Mouse (Mus musculus) adrenal gland, adult 18-20 months (tissue): ENCODE results near the gene Krt2. TPM values are rescaled to one million over a fixed set of nuclear protein-coding genes. Genes with fewer than 3 reads are reported as not detected.
A peak's percentile ranks its signal among the peaks of the same experiment; 100 is the strongest.

Experiments
- DNase-seq, 2 experiments: peaks; one replicate each; pipeline ENCODE4 v3.0.0; 2021 to 2022; ENCODE audit warnings: low spot score in 2 of 2
- long read RNA-seq, 2 experiments: library from polyadenylated mRNA; stranded (forward); transcript quantifications; one replicate each; pipeline ENCODE4 v2.0.0; 2021
- total RNA-seq, 2 experiments: library from RNA; stranded (reverse); gene quantifications; 1 replicate in 1 of 2; 2 replicates in 1 of 2; pipeline ENCODE4 v1.2.3; 2021

Krt2 gene
- total RNA-seq: not detected
- long read RNA-seq, experiment 1: 0 reads
- long read RNA-seq, experiment 2: 0 reads

DNA sequence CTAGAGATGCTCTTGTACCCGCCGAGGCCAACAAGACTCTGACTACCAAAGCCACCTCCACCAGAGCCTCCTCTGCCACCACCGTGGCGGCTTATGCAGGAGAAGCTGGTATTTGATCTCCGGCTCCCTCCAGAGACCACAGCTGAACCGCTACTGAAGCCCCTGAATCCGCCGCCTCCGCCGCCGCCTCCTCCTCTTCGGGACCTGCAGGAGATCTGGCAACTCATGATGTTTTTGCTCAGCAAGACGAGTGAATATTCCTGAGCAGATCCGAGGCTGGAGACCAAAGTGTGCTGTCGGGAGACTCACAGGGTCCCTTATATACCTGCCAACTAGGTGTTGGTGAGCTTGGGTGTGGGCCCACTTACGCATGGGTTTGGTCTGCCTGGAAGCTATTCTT, at the start of gene Krt2:
Gene Krt2, minus strand, starts transcription at position 295 of the 400 bp plus-strand sequence.
- no peak for DNase-seq

DNA sequence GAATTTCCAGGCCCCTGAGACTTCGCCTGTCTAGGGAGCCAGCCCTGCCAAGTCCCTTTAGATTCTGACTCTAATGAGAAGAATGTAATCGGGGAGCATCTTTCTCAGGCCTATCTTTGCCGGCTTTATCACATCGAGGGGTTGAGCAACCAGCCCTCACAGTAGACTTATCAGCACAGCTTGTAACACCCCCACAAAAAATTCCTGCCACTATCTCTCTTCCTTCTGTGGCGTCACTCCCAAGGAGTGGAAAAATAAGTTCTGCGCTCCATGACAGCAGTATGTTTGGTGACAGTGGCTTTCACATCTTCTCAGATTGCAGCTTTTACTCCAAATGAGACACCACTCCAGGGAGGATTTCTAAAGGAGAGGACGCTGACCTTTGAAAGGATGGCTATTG, 48.8 kb upstream of the Krt2 start:
- no peak for DNase-seq

DNA sequence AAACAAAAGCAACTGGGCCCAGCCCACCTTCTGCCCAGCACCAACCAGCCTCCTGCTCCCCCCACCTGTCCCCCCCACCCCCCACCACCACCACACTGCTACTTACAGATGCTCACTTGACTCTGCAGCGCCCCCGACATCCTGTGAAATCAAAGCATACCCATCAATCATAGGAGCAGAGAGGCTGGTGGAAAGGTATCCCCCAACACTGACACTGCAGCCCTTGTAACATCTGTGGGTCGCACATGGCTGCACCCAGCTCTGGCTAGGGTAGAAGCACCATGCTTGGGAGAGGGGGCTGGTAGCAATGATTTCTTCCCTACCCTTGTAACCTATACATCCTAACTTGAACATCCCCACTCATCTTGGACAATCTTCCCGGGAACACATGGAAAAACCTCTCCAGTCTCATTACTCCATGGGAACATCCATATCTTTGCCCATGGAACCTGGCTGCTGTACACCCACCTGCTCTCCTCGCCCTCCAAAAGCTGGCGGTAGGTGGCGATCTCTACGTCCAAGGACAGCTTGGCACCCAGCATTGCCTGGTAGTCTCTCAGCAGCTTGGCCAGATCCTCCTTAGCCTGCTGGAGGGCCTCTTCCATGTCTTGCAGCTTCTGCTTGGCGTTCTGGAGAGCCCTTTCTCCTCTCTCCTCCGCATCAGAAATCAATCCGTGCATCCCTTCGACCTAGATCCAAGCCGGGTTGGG, 42.6 kb upstream of the Krt2 start:
- DNase-seq: no peak

DNA sequence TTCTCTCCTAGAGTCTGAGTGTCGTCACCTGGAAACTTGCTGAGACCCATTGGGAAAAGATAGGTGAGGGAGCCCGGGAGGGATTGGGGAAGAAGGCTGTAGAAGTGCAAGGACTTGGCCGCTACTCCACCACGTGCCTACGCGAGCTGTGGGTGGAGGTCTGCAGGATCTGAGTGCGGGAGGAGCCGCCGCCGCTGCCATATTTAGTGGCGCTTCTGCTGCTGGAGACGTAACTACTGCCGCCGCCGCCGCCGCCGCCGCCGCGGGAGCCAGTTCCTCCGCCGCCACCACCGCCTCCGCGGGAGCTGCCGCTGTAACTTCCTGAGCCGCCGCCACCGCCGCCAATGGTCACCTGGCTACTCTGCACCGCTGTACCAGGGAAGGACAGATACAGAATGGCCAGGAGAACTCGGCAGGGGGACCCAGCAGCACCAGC, 41.8 kb upstream of the Krt2 start:
- peak; percentile 42 for DNase-seq

DNA sequence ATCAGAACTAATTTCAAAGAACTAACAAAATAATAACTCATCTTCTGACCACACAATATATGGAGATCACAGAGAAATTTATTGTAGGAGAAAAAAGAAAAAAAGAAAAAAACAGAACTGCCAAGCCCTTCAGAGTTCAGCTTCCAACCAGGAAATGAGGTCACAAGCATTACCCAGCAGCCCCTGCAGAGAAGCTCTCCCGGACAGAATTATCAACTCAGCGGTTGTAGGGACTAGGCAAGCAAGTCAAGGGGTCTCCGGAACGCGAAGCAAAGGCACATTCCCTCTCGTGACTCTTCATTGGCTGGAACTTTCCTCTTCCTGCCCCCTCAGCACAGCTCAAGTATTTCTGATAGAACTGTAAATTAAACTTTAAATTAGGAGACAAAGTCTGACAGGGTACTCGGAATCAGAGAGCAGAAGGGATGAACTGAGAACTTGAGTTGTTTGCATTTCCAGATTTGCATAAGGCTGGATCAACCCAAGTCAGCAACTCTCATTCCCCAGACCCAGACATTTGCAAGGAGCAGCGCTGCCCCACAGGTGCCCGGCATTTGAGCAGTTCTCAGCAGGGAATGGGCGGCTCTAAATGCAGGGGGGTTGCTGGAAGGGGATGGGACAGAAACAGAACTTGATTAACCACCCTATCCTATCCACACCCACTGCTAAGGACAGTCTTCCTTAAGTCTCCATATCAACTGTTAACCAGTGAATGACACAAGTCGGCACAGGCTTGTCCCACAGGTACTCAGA, 40.9 kb upstream of the Krt2 start:
- DNase-seq: no peak

DNA sequence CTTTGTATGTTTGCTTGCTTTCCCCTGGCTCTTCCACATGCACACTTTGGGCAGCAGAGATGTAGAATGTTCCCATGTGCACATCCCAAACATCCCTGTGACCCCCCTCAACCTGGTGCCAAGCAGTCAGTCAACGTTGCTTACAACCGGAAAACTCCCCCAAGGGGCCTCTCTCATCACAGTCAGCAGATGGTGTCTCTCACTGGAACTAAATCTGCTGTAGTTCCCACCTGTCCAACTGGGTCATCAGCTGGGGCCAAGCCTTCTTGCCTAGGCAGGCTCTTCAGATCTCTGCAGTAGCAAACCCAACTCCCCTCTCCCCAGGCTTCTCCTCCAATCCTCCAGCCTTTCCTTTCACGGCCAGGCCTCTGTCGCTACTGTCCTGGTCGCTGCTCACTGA, 38.7 kb upstream of the Krt2 start:
- no peak for DNase-seq

DNA sequence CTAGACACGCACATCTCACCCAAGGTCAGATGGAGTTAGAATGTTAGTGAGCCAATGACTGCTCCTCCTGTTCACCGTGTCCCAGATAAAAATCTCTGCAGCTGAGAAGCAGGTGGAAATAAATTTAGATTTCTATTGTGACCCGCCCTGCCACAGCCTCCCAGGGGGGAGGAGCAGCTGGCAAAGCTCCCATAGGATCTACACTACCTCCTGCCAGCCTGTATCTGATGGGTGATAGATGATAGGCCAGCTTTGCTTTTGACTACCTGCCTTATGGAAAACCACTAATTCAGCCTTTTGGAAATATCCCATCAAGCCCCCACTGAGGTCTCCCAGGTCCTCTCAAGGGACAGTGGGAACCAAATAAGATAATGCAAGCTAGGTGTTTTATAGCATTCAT, 37.8 kb upstream of the Krt2 start:
- no peak for DNase-seq

DNA sequence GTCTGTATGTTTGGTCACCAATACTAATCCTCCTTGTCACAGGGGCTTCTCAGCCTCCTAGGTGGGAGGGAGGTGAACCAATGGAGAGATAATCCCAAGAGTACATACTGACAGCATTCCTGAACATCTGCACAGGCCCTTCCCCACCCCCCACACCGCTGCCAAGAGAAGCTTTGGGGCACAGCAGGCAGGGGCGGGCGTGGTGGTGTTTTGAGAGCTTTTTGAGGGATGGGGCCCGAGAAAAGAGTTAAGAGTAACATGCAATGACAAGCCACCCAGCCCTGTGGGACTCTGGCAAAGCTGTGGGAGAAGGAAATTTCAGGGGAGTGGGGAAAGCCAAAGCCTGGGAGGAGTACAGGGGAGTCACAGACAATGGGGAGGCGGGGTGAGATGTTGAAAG, 36.3 kb upstream of the Krt2 start:
- DNase-seq: no peak

DNA sequence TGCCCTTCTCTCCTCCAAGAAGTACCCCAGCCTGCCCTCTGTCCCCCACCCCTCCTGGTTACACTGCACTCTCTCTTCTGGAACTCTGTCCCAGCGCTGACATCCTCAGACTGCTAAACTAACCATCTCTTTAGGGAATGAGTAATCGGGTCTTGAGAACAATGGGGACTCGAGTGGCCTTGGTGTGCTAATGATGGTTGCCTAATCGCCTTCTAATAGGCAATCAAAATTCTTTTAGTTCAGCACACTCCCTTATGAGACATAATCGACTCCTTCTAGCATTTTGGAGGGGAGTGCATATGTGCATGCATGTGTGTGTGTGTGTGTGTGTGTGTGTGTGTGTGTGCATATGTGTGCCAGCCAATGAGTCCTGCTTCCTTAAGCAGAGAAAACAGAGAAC, 34.6 kb upstream of the Krt2 start:
- DNase-seq: no peak

DNA sequence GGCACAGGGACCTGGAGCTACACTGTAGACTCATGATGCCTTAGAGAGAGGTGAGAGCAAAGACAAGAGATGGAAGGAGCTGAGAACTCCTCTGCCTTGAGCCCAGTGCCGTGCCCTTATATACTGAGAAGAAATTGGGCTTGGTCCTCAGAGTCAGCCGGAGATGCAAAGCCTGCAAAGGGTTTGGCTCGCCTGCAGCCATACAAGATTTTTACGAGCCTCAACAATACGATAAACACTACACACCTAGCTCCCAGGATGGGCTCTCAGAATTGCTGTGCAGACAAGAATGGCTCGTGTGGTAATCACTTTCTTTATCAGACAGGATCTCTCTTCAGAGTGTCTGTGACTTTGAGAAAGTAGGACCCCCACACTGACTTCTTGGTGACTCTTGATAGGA, 32.7 kb upstream of the Krt2 start, which contains the start of gene Krt1:
Gene Krt1, minus strand, starts transcription at position 101 of the 400 bp plus-strand sequence.
- no peak for DNase-seq

DNA sequence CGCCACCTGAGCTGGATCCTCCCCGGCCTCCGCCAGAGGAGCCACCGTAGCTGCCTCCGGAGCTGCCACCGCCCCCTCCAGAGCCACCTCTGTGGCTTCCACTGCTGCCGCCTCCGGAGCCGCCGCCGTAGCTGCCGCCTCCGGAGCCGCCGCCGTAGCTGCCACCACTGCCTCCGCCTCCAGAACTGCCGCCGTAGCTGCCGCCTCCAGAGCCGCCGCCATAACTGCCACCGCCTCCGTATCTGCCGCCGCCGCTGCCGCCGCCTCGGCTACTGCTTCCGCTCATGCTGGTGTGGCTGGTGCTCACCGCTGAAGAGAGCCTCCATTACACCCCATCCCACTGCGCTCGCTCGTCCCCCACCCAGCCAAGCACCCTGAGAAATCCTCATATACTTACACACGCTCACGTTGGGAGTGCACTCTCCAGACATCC, 28.0 kb upstream of the Krt2 start:
- DNase-seq: peak; percentile 44 to 45

DNA sequence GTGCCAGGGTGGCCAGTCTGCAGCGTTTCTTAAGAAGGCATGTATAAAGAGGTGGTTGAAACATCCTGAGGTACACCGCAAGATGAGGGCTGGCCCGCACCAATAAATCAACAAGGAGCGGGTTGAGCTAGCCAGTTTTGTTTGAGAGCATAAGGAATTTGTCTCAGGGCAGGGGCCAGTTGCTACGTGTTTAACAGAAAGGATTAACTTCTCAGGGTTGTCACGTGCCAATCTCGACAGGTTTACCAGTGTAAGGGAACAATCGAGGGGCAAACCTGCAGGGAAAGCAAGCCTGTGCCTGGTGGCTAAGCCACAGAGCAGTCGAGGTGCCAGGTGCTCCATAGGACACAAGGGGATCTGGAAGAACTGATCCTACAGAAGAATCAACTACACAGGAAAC, 25.2 kb upstream of the Krt2 start:
- DNase-seq: no peak

DNA sequence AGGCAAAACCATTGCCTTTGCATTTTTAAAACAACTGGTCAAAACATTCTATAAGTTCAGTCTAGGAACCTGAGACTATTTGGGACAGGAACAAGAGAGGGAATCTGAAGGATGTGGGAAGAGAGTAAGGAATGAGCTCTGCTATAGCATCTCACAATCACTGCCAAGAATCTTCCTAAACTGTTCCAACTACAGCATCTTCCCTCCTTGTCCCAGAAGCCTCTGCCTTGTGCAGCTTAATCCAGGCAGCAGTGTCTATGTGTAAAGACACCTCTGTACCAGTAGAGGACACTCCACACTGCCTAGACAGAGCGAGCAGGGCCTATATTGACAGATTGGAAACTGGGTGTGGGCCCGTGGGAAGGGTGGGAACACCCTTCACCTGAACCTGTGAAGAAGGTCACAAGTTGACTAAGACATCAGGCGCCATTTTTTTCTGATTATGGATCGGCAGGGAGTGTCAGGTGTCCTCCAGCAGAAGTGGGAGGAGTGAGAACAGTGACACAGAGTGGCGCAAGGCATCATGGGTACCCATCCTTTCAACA, 16.9 kb upstream of the Krt2 start:
- no peak for DNase-seq

DNA sequence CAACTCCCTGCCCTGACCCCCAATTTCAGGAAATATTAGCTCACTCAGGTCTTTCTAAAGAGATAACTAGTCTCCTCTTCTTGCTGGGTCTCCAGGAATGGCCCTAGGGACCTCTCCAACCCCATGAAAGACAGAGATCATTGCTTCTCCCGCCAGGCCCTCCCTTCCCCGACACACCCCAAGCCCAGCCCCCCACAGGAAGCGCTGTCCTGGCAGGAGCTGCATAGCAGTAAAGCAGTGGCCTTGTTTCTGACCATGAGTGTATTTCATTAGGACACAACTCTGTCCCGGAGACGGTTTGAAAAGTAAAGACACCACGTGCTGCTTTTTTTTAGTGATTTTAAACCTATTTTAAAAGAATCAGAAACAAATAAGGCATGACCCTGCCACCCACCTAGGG, 15.2 kb upstream of the Krt2 start:
- DNase-seq: peak in 1 of 2 experiments; percentile 16

DNA sequence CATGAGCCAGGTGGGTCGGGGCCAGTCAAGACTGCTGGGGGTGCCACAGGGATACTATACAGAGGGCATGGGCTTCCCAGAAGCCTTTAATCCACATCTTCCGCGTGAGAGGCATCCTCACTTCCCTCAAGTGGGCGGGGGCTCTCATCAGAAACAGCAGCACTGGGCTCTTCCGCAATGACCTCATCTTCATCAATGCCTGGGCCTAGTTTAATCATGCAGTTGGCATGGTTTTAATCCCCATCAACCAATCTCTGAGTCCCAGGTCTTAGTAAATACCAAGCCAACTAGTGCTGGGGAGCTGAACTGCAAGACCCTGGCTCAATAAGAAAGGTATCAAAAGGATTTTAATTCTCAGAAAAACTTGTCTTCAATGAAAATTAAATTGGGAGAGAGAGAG, 11.5 kb upstream of the Krt2 start:
- DNase-seq: no peak

DNA sequence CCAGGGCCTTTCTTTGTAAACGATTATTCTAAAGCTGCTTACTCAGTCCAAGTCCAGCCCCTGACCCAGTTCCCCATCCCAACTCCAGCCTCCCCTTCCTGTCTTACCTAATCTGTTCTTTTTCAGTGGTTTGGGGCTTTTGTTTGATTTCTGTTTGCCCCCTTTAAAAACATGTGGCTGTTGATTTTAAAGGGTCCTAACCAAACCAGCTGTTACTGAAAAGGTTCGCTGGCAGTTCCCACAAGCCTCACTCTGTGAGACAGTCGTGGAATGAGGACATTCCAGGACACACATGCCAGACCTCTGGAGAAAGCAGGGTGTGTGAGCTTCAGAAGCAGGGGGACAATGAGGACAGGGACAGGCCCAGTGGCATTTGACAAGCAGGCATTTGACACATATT, 3.8 kb upstream of the Krt2 start:
- DNase-seq: no peak

DNA sequence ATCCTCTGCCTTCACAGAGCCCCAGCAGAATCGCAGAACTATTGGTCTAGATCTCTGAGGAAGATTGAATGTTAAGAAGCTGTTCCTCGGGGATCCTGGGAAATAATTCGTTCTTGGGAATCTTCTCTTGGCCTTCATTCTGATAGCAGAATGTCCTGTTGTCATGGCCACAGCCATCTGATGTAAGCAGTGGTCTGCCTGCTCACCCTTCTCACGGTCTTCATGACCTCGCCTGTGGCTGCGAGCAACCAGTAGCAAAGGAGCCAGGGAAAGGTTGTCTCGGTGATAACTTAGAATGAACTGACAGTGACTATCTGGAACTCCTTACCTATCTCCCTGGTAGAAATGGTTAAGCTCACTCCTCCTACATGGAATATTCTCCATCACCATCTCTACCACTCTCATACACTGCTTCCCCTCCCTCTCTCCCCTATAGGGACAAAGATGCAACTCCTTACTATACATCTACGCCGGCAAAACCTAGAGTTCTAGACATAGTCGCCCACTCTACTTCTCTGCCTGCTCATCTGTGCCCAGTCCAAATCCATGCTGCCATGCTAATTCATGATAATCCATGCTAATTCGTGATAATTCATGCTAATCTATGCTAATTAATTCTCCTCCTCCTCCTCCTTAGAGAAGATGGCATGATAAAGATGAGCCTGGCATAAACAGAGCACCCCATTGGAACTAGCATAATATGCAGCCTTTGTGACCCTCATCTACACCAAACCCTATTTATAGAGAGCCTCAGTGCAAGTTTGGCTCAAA, 14.7 kb downstream of the Krt2 start:
- no peak for DNase-seq

DNA sequence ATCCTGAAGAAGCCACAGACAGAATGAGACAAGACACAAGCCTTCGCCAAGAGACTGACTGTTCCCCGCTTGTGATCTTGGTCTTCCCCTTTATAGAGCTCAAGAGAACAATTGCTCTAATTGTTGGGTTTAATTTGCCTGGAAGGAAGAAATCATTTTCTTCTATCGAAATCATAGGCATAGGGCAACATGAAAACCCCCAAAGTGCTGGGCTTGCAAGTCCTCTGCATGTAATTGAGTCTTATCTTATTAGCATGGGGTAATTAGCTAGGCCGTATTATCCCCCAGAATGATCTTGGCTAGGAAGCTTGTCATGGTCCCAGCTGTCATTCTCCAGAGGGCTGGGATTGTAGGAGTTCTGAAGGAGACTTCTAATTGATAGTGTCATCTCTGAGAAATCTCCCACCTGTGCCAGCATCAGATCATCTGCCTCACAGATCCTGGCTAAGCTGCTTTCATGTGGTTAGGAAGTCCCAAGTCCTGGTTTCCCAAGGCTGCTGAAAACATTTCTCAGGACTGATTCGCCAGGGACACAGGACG, 15.6 kb downstream of the Krt2 start, which contains the start of gene Krt73:
Gene Krt73, minus strand, starts transcription at position 51 of the 540 bp plus-strand sequence.
- DNase-seq: no peak

DNA sequence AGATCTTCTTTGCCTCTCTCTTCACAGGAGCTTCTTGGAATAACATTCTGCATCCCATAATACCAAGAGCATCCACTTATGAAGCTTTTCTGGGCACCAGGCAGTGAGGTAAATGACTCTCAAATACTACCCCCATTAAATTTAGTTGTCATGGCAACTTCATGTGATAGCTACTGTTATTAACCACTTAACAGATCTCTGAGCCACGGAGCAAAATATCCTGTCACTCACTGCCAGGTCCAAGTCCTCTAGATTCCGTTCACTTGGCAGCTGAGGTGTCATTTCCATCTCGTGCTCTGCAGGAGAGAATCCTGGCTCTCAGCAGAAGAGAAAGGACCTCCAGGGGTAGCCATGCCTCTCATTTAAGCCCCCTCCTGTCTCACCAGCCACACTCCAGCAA, 27.1 kb downstream of the Krt2 start:
- no peak for DNase-seq

DNA sequence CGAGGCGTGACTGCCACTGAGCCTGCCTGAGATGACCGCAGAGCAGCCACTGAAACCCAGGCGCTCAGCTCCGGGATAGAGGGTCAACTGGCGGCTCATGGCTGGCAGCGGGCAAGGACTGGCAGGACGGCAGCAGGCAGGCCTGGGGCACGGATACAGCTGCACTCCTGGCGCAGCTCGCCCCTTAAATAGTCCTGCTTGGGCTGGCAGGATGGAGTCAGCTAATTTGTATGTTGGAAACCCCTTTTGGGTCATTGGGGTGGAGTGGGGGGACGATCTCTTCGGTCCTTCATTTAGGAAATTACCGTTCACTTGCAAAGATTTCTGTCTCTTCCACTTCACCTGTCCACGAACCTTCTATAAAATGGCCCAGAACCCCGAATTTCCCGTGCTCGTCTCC, 31.6 kb downstream of the Krt2 start, which contains the start of gene Krt72:
Gene Krt72, minus strand, starts transcription at position 101 of the 400 bp plus-strand sequence.
- no peak for DNase-seq

DNA sequence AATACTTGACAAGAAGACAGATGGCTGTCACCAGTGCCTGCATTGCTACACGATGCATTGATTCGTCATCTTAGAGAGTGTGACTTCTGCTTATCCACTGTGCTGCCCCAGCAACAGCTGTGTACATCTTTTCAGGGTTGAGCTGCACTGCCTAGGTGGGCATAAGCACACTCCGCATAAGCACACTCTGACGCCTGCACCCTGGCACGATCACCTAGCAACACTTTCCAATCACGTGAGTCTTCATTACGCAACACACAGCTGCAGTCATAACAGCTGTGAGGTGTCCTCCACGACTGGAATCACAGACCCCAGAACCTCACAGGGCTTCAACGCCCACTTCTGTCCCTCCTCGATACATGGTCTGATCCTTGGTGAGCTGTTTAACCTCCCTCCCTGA, 44.5 kb downstream of the Krt2 start:
- no peak for DNase-seq
